Mouse (Mus musculus): Measurements from ENCODE around the gene Chst3.
"Not testable (repeated sequence)": the region's sequence is repeated elsewhere in the genome, so short reads cannot be mapped to it uniquely, and the experiment has no call there.

The Chst3 gene

GRCm38 (mm10) chr10:60218591-60219499, at the start of gene Chst3:
Gene Chst3 (minus strand): TSS chr10:60219260.
- DNase-seq (ENCODE audit: low read depth, low spot score) = peak; percentile 73

- no peak for DNase-seq (ENCODE audit: low read depth, low spot score)
Observed at GRCm38 (mm10) chr10:60268738-60269137, 49.7 kb upstream of the Chst3 start.

GRCm38 (mm10) chr10:60266842-60267401, 47.9 kb upstream of the Chst3 start:
- DNase-seq (ENCODE audit: low read depth, low spot score) = no peak

GRCm38 (mm10) chr10:60265252-60265651, 46.2 kb upstream of the Chst3 start:
- no peak for DNase-seq (ENCODE audit: low read depth, low spot score)

- no peak for DNase-seq (ENCODE audit: low read depth, low spot score)
Observed at GRCm38 (mm10) chr10:60263351-60263750, 44.3 kb upstream of the Chst3 start.

- DNase-seq (ENCODE audit: low read depth, low spot score) = peak; percentile 66
Observed at GRCm38 (mm10) chr10:60262386-60262785, 43.3 kb upstream of the Chst3 start.

- no peak for DNase-seq (ENCODE audit: low read depth, low spot score)
Observed at GRCm38 (mm10) chr10:60261530-60261929, 42.5 kb upstream of the Chst3 start.

GRCm38 (mm10) chr10:60260557-60261294, 41.7 kb upstream of the Chst3 start:
- DNase-seq (ENCODE audit: low read depth, low spot score) = peak; percentile 86

GRCm38 (mm10) chr10:60257261-60257825, 38.3 kb upstream of the Chst3 start:
- no peak for DNase-seq (ENCODE audit: low read depth, low spot score)

- DNase-seq (ENCODE audit: low read depth, low spot score) = no peak
Observed at GRCm38 (mm10) chr10:60256088-60256487, 37.0 kb upstream of the Chst3 start.

- peak; percentile 84 for DNase-seq (ENCODE audit: low read depth, low spot score)
Observed at GRCm38 (mm10) chr10:60252606-60253005, 33.5 kb upstream of the Chst3 start.

- DNase-seq (ENCODE audit: low read depth, low spot score) = no peak
Observed at GRCm38 (mm10) chr10:60252187-60252586, 33.1 kb upstream of the Chst3 start.

GRCm38 (mm10) chr10:60250426-60250965, 31.4 kb upstream of the Chst3 start:
- DNase-seq (ENCODE audit: low read depth, low spot score) = no peak

- not testable (repeated sequence) for DNase-seq (ENCODE audit: low read depth, low spot score)
Observed at GRCm38 (mm10) chr10:60248345-60248744, 29.3 kb upstream of the Chst3 start.

GRCm38 (mm10) chr10:60246519-60246918, 27.5 kb upstream of the Chst3 start:
- DNase-seq (ENCODE audit: low read depth, low spot score) = peak; percentile 77

- DNase-seq (ENCODE audit: low read depth, low spot score) = no peak
Observed at GRCm38 (mm10) chr10:60245635-60246034, 26.6 kb upstream of the Chst3 start.

- peak; percentile 93 for DNase-seq (ENCODE audit: low read depth, low spot score)
Observed at GRCm38 (mm10) chr10:60245041-60245440, 26.0 kb upstream of the Chst3 start.

- no peak for DNase-seq (ENCODE audit: low read depth, low spot score)
Observed at GRCm38 (mm10) chr10:60243941-60244340, 24.9 kb upstream of the Chst3 start.

- no peak for DNase-seq (ENCODE audit: low read depth, low spot score)
Observed at GRCm38 (mm10) chr10:60240416-60240815, 21.4 kb upstream of the Chst3 start.

- DNase-seq (ENCODE audit: low read depth, low spot score) = peak; percentile 84
Observed at GRCm38 (mm10) chr10:60237475-60238154, 18.6 kb upstream of the Chst3 start.

GRCm38 (mm10) chr10:60235876-60236275, 16.8 kb upstream of the Chst3 start:
- DNase-seq (ENCODE audit: low read depth, low spot score) = not testable (repeated sequence)

Measured in A20 (cell line).